Mouse (Mus musculus) MEL-GATA-1-ER (cell line): Measurements from ENCODE around the gene Dnah2.
A peak's percentile ranks its signal among the peaks of the same experiment; 100 is the strongest.
"Not testable (repeated sequence)": the region's sequence is repeated elsewhere in the genome, so short reads cannot be mapped to it uniquely, and the experiment has no call there.

Experiments used
- DNase-seq: peaks from one replicate; pipeline ENCODE4 v3.0.0-alpha.2; 2012; ENCODE audit warnings: low read depth; ENCODE audit errors: extremely low read depth

Dnah2 gene

GRCm38 (mm10) chr11:69408541-69409377 is 140.2 kb downstream of the Dnah2 start:
- peak; percentile 95 for DNase-seq

- DNase-seq, result no peak
Measured at GRCm38 (mm10) chr11:69407724-69408004, 141.2 kb downstream of the Dnah2 start.

DNA sequence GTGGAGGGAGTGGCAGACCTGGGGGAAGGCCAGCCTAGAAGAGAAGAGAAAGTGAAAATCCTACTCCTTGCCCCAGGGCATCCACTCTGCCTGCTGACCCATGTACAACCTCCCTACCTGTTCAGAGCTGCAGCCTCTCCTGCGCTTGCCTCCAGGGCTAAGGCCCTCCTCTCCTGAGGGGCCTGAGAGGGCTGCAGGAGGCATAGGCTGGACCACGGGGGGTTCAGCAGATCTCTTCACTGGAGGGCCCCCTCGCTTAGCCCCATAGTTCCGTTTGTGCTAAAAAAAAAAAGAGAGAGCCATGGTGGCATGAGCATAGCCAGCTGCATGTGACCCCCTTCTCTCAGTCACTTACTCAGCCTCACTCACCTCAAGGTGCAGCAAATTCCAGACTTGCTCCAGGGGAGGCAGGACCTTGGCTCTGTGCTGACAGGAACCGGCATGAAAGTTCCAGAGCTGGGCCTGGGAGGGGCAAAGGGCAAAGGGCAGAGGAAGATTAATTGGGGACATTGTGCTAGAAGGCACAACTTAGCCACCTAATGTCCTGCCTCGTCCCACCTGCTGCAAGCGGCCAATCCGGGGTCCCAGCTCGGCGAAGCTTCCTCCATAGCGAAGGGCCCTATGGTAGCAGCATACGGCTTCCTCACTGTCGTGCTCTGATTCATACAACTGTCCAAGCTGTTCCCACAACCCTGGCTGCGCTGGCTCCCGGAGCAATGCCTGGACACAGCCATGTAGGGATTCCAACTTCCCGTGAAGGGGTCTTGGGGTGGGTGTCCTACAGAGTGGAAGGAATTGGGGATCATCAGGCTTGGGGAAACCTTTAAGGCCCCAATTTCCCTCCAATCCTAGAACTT is 141.8 kb downstream of the Dnah2 start:
- DNase-seq, result no peak

DNA sequence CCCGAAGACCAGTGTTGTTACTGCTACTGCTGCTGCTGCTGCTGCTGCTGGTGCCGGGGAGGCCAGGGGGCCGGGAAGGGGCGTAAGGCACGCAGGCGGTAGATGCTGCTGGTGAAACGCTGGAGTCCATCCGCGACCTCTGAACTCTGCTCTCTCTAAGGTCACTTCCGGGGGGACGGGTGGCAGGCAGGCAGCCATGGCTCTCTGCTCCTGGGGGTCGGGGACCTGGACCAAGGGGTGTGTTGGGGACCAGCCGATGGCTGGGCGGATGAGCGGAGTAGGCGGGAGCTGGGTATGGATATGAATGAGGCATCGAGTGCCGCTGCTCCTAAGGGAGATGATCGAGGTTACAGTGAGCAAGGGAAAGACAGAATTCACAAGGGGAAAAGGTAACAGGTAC is 142.6 kb downstream of the Dnah2 start:
- no peak for DNase-seq

GRCm38 (mm10) chr11:69405397-69406200 is 143.3 kb downstream of the Dnah2 start:
- DNase-seq, result no peak

- DNase-seq, result no peak
Measured at GRCm38 (mm10) chr11:69404595-69405396, 144.1 kb downstream of the Dnah2 start.

GRCm38 (mm10) chr11:69403691-69404594 is 145.0 kb downstream of the Dnah2 start:
- no peak for DNase-seq

- no peak for DNase-seq
Measured at GRCm38 (mm10) chr11:69401987-69402386, 146.9 kb downstream of the Dnah2 start.

- DNase-seq, result no peak
Measured at GRCm38 (mm10) chr11:69401210-69401637, 147.7 kb downstream of the Dnah2 start.

GRCm38 (mm10) chr11:69400083-69400850 is 148.6 kb downstream of the Dnah2 start:
- DNase-seq, result no peak

DNA sequence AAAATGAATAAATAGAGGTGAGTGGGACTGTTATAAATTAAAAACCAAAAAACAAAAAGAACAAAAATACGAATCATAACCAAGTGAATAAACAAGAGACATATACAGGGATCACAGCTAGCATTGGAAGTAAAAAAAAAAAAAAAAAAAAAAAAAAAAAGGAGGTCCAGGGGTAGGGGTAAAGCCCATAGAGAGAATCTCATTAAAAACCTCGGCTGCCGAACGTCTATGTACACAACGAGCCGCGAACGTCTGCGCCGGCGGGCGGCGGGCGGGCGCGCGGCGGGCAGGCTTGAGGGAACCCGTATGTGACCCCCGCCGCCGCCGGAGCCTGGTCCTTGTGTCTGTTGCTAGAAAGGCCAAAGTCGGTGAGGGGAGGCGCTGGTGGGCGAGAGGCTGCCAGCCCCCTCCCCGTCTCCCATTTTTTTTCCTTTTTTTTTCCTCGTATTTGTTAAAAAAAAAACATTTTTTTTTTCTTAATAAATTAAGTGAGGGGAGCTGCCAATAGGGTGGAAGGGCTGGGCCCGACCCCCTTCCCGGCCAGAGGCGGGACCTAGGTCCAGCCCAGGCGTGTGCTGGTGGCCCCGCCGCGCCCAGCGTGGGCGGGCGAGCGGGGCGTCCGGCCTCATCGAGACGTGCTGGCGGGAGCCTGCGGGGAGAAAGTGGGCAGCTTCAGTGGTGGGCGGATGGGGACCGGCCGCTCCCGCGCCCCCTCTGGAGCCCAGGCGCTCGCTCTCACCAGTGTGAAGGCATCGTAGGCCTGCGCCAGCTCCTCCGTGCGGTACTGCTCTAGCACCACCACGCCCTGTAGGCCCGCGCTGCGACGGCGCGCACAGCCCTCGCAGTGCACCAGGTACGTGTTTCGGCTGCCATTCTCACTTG is 149.5 kb downstream of the Dnah2 start:
- no peak for DNase-seq

DNA sequence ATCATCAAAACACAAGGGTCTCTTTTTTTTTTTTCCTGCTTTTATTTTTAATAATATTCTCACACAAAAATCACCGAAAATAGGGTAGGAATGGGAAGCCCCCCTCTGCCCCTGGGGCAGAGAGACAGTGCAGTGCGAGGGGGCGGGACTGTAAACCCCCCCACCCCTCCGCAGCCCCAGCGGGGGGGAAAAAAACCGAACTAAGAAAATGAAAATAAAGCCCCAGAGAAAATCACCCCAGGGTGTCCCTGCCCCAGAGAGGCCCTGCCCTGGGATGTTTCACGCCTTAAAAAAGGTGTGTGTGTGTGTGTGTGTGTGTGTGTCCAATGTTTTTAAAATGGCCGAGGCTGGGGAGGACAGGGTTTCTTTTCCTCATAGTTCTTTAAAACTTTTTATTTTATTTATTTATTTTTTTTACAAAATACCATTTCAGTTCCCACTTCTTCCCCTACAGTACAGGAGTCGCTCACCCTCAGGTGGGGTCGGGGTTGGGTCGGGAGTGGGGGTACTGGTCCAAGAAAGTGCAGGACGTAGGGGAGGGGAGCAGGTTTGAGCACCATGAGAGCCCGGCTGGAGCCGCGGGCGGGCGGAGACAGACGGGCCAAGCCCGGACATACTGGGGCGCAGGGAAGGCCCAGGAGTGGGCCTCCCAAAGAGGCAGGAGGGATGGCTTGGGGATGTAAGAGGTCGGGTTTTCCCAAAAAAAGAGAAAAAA is 150.3 kb downstream of the Dnah2 start:
- DNase-seq, result no peak

DNA sequence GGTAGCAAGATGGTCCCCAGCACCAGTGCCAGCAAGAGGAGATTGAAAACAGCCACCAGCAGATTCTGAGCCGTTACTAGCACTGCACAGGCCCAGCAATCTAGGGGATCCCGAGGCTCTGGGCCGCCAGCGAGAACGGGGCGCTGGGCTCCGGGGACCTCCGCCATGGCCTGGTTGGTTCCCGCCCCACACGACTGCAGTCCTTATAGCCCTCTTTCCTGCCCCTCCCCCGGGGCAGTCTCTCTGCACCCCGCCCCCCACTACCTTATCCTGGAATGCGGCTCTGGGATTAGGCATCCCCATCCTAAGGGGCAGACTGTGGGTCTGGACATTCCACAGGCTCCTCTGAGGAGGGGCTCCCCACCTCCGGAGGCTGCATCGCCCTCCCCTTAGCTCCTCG is 150.9 kb downstream of the Dnah2 start, which contains the start of gene Tmem88:
Gene Tmem88 (minus strand): TSS at position 176 of the 400 bp plus-strand sequence.
- no peak for DNase-seq

DNA sequence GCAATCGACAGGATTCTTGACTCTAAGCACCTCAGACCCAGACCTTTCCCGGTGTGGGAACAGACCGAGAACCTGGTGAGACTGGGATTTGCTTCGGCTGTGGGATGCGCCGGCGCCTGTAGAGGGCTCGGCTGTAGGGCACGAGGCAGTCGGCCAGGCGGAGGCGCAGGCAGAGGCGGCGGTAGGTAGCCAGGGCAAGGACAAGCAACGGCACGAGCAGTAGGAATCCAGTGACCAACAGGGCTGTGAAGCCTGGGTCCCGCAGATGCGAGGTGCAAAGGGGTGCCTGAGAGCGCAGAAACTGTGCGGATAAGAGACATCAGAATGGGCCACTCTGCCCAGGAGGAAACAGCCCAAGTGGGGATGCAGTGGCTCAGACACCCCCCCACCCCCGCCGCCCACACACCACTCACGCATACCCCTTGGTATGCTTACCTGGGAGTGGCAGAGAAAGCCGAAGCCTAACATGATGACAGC is 151.3 kb downstream of the Dnah2 start:
- no peak for DNase-seq

DNA sequence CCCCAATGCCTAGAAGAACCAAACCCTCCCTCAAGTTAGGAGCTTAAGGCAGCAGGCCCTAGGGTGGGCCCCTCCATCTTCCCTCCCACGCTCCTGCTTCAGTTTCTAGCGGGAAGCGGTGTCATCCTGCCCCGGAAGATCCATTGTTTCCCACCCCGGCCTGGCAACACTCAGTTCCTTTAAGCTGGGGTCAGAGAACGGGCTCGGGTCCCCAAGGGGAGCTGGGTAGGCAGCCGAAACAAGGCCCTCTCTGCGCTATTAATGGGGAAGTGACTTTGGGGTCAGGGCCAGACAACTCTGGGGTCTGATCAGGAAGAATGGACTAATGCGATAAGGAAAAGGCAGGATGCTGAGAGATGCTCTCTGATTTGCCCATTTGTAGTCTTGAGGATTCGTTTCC is 152.1 kb downstream of the Dnah2 start:
- no peak for DNase-seq

GRCm38 (mm10) chr11:69395634-69396373 is 153.1 kb downstream of the Dnah2 start:
- peak; percentile 98 for DNase-seq

- not testable (repeated sequence) for DNase-seq
Measured at GRCm38 (mm10) chr11:69395235-69395633, 153.7 kb downstream of the Dnah2 start, which contains the start of the genes Naa38 and Cyb5d1. Gene Naa38 (plus strand): TSS chr11:69395487. Gene Cyb5d1 (minus strand): TSS chr11:69395631.
